Mouse (Mus musculus): ENCODE results near the gene Gm2696. TPM values are rescaled to one million over a fixed set of nuclear protein-coding genes. Genes with fewer than 3 reads are reported as not detected.

The Gm2696 gene
- not detected for polyA plus RNA-seq (2012; fragmentation: generic; extraction: Trizol)

DNA sequence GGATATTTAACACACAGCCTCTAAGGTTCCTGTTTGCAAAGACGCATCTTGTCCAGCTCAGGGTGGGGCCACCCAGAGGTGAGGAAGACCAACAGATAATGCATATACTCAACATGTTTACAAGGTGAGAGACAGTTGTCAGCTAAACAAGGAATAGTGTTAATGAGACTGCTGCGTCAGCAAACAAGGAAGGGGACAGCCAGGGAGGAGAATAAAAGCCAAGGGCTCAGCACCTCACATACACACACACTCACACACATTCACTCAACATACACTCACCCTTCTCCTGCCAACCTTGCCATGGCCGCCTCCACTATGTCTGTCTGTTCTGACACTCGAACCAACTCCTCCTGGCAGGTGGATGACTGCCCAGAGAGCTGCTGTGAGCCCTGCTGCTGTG lies at the start of gene Gm2696:
TSS of gene Gm2696 (plus strand) at position 301 of the 400 bp plus-strand sequence.

DNA sequence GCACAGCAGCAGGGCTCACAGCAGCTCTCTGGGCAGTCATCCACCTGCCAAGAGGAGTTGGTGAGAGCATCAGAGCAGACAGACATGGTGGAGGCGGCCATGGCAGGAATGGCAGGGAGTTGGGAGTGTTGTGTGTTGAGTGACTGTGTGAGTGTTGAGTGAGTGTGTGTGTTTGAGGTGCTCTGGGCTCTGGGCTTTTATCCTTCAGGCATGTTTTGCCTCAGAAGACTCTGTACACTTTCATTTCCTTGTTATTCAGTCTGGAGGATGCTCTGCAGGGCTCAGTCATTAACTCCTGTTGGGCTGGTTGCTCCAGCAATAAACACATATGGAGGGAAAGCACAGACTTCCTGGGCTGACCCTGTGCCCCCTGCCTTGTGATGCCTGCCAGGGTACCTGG lies 43.3 kb upstream of the Gm2696 start, which contains the start of gene Gm3238:
TSS of gene Gm3238 (minus strand) at position 101 of the 400 bp plus-strand sequence.

DNA sequence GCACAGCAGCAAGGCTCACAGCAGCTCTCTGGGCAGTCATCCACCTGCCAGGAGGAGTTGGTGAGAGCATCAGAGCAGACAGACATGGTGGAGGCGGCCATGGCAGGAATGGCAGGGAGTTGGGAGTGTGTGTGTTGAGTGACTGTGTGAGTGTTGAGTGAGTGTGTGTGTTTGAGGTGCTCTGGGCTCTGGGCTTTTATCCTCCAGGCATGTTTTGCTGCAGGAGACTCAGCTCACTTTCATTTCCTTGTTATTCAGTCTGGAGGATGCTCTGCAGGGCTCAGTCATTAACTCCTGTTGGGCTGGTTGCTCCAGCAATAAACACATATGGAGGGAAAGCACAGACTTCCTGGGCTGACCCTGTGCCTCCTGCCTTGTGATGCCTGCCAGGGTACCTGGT lies 37.6 kb upstream of the Gm2696 start, which contains the start of gene Gm7138:
TSS of gene Gm7138 (minus strand) at position 101 of the 400 bp plus-strand sequence.

DNA sequence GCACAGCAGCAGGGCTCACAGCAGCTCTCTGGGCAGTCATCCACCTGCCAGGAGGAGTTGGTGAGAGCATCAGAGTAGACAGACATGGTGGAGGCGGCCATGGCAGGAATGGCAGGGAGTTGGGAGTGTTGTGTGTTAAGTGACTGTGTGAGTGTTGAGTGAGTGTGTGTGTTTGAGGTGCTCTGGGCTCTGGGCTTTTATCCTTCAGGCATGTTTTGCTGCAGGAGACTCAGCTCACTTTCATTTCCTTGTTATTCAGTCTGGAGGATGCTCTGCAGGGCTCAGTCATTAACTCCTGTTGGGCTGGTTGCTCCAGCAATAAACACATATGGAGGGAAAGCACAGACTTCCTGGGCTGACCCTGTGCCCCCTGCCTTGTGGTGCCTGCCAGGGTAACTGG lies 32.0 kb upstream of the Gm2696 start, which contains the start of gene Gm3250:
TSS of gene Gm3250 (minus strand) at position 101 of the 400 bp plus-strand sequence.

DNA sequence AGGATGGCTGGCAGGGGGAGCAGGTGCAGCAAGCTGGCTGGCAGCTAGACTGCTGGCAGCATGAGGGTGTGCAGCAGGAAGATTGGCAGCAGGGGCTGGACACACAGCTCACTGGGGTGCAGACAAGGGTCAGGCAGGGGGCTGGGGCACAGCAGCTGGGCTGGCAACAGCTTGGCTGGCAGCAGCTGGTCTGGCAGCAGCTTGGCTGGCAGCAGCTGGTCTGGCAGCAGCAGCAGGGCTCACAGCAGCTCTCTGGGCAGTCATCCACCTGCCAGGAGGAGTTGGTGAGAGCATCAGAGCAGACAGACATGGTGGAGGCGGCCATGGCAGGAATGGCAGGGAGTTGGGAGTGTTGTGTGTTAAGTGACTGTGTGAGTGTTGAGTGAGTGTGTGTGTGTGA lies 26.6 kb upstream of the Gm2696 start, which contains the start of gene Gm7137:
TSS of gene Gm7137 (minus strand) at position 325 of the 400 bp plus-strand sequence.

DNA sequence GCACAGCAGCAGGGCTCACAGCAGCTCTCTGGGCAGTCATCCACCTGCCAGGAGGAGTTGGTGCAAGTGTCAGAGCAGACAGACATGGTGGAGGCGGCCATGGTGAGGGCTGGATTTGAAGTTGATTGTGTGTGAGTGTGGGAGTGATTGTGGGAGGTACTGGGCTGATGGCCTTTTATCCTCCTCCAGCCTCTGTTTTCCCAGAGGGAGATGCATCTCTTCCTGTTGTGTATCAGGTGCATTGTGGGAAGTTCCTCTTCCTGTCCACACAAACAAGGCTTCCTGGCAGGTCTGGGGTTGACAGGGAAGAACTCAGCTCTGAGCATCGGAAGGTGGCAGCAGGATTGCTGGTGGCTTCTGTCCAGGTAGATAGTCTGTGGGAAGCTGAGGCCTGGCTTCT lies 19.5 kb upstream of the Gm2696 start, which contains the start of gene Gm9639:
TSS of gene Gm9639 (minus strand) at position 101 of the 400 bp plus-strand sequence.

DNA sequence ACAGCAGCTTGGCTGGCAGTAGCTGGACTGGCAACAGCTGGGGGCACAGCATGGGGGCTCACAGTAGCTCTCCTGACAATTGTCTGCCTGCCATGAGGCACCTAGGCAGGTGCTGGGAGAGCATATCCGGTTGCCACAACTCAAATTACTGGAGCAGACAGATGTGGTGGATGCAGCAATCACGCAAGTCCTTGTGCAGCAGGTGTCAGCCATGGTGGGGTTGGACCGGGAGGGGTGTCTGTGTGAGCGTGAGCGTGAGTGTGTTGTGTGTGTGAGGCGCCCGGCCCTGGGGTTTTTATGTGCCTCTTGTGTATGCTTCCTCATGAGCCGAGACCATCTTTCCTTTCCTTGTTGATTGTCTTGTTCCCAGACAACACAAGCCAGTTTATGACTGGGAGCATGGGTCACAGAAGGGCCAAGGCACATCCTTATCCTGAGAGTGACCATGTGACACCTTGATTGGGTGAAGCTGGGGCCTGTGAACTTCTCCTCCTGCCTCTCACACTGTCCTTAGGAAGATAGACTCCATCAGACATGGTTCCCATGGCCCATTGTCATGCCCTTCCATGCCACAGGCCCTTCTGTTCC lies 15.5 kb upstream of the Gm2696 start, which contains the start of gene Gm19668:
TSS of gene Gm19668 (minus strand) at position 213 of the 588 bp plus-strand sequence.

DNA sequence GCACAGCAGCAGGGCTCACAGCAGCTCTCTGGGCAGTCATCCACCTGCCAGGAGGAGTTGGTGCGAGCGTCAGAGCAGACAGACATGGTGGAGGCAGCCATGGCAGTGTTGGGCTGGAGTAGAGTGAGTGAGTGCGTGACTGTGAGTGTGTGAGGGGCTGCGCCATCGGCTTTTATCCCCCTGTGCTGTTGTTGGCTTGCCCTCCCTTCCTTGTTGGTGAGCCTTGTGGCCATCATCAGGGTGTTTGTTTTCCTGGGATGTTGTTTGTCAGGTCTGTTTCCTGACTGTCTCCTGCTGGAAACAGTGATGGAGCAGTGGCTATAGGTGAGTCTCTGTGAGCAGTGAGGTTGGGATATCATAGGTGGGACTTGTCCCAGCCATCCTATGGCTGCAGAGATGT lies 2.7 kb upstream of the Gm2696 start, which contains the start of gene Gm9507:
TSS of gene Gm9507 (minus strand) at position 101 of the 400 bp plus-strand sequence.

DNA sequence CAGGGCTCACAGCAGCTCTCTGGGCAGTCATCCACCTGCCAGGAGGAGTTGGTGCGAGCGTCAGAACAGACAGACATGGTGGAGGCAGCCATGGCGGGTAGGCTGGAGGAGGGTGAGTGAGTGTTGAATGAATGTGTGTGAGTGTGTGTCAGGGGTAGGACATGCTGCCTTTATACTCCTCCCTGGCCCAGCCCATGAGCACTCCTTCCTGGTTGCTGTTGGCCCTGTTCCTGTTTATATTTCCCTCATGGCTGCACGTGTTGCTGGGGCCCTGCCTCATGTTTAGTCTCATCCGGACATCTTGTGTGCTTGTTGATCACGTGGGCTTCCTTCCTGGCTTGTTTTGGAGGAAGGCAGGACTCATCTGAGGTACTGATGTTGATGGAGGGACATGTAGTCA lies 12.5 kb downstream of the Gm2696 start, which contains the start of gene Krtap10-4:
TSS of gene Krtap10-4 (minus strand) at position 145 of the 400 bp plus-strand sequence.

DNA sequence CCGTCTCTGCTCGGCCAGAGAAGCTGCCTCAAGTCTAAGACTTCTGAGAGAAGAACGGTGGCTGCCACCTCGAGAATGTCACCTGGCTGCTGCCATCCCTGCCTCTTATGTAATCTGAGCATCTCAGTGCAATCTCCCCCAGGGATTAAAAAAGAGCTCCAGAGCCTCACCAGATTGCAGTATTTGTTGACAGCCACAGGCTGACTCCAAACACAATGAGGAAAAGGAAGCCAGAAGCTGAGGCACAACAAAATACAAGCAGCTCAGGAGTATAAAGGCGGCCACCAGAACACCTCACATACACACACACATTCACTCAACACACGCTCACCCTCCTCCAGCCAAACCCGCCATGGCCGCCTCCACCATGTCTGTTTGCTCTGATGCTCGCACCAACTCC lies 21.2 kb downstream of the Gm2696 start, which contains the start of gene Krtap10-10:
TSS of gene Krtap10-10 (plus strand) at position 301 of the 400 bp plus-strand sequence.

DNA sequence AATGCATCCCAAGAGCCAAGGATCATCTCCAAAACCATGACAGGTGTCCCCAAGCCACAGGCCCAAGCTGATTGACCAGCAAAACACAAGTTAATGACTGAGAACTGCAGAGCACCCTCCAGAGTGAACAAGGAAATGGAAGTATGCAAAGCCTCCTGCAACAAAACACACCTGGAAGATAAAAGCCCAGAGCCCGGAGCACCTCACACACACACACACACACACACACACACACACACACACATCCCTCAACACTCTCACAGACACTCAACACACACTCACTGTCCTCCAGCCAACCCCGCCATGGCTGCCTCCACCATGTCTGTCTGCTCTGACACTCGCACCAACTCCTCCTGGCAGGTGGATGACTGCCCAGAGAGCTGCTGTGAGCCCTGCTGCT lies 32.0 kb downstream of the Gm2696 start, which contains the start of gene Gm36176:
TSS of gene Gm36176 (plus strand) at position 301 of the 400 bp plus-strand sequence.

DNA sequence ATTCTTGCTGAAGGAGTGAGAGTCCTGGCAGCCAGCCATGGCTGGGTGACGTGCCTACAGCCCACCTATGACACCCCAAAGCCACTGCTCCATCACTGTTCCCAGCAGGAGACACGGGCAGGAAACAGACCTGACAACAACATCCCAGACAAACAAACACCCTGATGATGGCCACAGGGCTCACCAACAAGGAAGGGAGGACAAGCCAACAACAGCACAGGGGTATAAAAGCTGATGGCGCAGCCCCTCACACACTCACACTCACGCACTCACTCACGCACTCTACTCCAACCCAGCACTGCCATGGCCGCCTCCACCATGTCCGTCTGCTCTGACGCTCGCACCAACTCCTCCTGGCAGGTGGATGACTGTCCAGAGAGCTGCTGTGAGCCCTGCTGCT lies 38.1 kb downstream of the Gm2696 start, which contains the start of gene Gm10318:
TSS of gene Gm10318 (plus strand) at position 301 of the 400 bp plus-strand sequence.

DNA sequence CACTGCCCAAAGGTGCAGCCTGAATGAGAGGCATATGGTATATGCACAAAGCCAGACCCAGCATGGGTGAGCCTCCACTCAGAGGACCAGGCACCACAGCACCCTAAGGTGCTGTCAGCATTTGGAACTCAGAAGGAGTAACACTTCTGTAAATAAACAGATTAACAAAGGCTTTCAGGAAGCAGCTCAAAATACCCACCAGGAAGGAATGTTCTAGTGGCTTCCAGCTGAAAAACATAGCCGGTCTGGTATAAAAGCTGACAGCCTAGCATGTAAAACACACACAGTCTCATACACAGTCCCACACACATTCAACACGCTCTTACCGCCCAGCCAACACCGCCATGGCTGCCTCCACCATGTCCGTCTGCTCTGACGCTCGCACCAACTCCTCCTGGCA lies 47.2 kb downstream of the Gm2696 start, which contains the start of gene Gm3285:
TSS of gene Gm3285 (plus strand) at position 301 of the 400 bp plus-strand sequence.

Other genes starting within 250 kb of the Gm2696 start
- gene Pttg1ip, start 233.0 kb upstream of the Gm2696 start, polyA plus RNA-seq (2012; fragmentation: generic; extraction: Trizol) = 100 to 1,000 TPM in 1 of 2 experiments, 10 to 100 TPM in 1; 82.8 to 216 TPM
- 10 to 100 TPM; 76.2 to 78.6 TPM for gene Sumo3, start 208.6 kb upstream of the Gm2696 start, polyA plus RNA-seq (2012; fragmentation: generic; extraction: Trizol)
- 10 to 100 TPM in 1 of 2 experiments, under 1 TPM in 1; 0.78 to 16.7 TPM for gene Gm49325, start 208.5 kb upstream of the Gm2696 start, polyA plus RNA-seq (2012; fragmentation: generic; extraction: Trizol)
- gene Ube2g2, start 192.4 kb upstream of the Gm2696 start, polyA plus RNA-seq (2012; fragmentation: generic; extraction: Trizol) = 10 to 100 TPM; 39.0 to 44.0 TPM
- not detected for gene Tspear, start 128.1 kb upstream of the Gm2696 start, polyA plus RNA-seq (2012; fragmentation: generic; extraction: Trizol)
- gene Gm19402, start 123.9 kb upstream of the Gm2696 start, polyA plus RNA-seq (2012; fragmentation: generic; extraction: Trizol) = not detected
- not detected for gene Gm9508, start 117.4 kb upstream of the Gm2696 start, polyA plus RNA-seq (2012; fragmentation: generic; extraction: Trizol)
- not detected for gene Gm10272, start 108.1 kb upstream of the Gm2696 start, polyA plus RNA-seq (2012; fragmentation: generic; extraction: Trizol)
- not detected for gene Gm10024, start 103.2 kb upstream of the Gm2696 start, polyA plus RNA-seq (2012; fragmentation: generic; extraction: Trizol)
- gene Gm10142, start 98.9 kb upstream of the Gm2696 start, polyA plus RNA-seq (2012; fragmentation: generic; extraction: Trizol) = not detected
- not detected for gene Krtap12-1, start 94.1 kb upstream of the Gm2696 start, polyA plus RNA-seq (2012; fragmentation: generic; extraction: Trizol)
- gene Gm10100, start 88.2 kb upstream of the Gm2696 start, polyA plus RNA-seq (2012; fragmentation: generic; extraction: Trizol) = not detected
- not detected for gene Gm18596, start 72.0 kb upstream of the Gm2696 start, polyA plus RNA-seq (2012; fragmentation: generic; extraction: Trizol)
- not detected for gene Gm9736, start 63.3 kb upstream of the Gm2696 start, polyA plus RNA-seq (2012; fragmentation: generic; extraction: Trizol)
- gene Gm3233, start 55.0 kb upstream of the Gm2696 start, polyA plus RNA-seq (2012; fragmentation: generic; extraction: Trizol) = not detected
- not detected for gene Gm3238, start 43.4 kb upstream of the Gm2696 start, polyA plus RNA-seq (2012; fragmentation: generic; extraction: Trizol)
- not detected for gene Gm7138, start 37.7 kb upstream of the Gm2696 start, polyA plus RNA-seq (2012; fragmentation: generic; extraction: Trizol)
- gene Gm3250, start 32.1 kb upstream of the Gm2696 start, polyA plus RNA-seq (2012; fragmentation: generic; extraction: Trizol) = not detected
- gene Gm7137, start 26.5 kb upstream of the Gm2696 start, polyA plus RNA-seq (2012; fragmentation: generic; extraction: Trizol) = not detected
- gene Gm9639, start 19.6 kb upstream of the Gm2696 start, polyA plus RNA-seq (2012; fragmentation: generic; extraction: Trizol) = not detected
- not detected for gene Gm19668, start 15.5 kb upstream of the Gm2696 start, polyA plus RNA-seq (2012; fragmentation: generic; extraction: Trizol)
- gene Gm9507, start 2.8 kb upstream of the Gm2696 start, polyA plus RNA-seq (2012; fragmentation: generic; extraction: Trizol) = not detected
- not detected for gene Krtap10-4, start 12.4 kb downstream of the Gm2696 start, polyA plus RNA-seq (2012; fragmentation: generic; extraction: Trizol)
- gene Krtap10-10, start 21.3 kb downstream of the Gm2696 start, polyA plus RNA-seq (2012; fragmentation: generic; extraction: Trizol) = not detected
- gene Gm36176, start 32.1 kb downstream of the Gm2696 start, polyA plus RNA-seq (2012; fragmentation: generic; extraction: Trizol) = not detected
- not detected for gene Gm10318, start 38.2 kb downstream of the Gm2696 start, polyA plus RNA-seq (2012; fragmentation: generic; extraction: Trizol)
- gene Gm3285, start 47.3 kb downstream of the Gm2696 start, polyA plus RNA-seq (2012; fragmentation: generic; extraction: Trizol) = not detected
- not detected for gene Lrrc3, start 87.9 kb downstream of the Gm2696 start, polyA plus RNA-seq (2012; fragmentation: generic; extraction: Trizol)
- under 1 TPM; 0.04 to 0.35 TPM for gene Trpm2, start 155.9 kb downstream of the Gm2696 start, polyA plus RNA-seq (2012; fragmentation: generic; extraction: Trizol)
- 10 to 100 TPM; 35.9 to 36.8 TPM for gene 1810043G02Rik, start 163.8 kb downstream of the Gm2696 start, polyA plus RNA-seq (2012; fragmentation: generic; extraction: Trizol)
- gene Pfkl, start 195.4 kb downstream of the Gm2696 start, polyA plus RNA-seq (2012; fragmentation: generic; extraction: Trizol) = 10 to 100 TPM; 46.2 to 73.2 TPM
- not detected for gene Dnmt3l, start 227.3 kb downstream of the Gm2696 start, polyA plus RNA-seq (2012; fragmentation: generic; extraction: Trizol)
- not detected for gene Aire, start 228.9 kb downstream of the Gm2696 start, polyA plus RNA-seq (2012; fragmentation: generic; extraction: Trizol)

Data from C3H10T1/2 (cell line).